Mouse (Mus musculus): ENCODE data around the gene Lztfl1.

GRCm38 (mm10) chr9:123754333-123754732, 36.8 kb upstream of the Lztfl1 start:
- TF ChIP-seq CTCF (IDR thresholded peaks at IDR 0.05; ENCODE audit: low read depth, low read length) (no peak), POLR2A (IDR thresholded peaks at IDR 0.05; ENCODE audit: extremely low read depth, insufficient read depth, low read length) (no peak)
